23 mouse cellular contexts compared by ENCODE assay signal in the genomic region with DNA sequence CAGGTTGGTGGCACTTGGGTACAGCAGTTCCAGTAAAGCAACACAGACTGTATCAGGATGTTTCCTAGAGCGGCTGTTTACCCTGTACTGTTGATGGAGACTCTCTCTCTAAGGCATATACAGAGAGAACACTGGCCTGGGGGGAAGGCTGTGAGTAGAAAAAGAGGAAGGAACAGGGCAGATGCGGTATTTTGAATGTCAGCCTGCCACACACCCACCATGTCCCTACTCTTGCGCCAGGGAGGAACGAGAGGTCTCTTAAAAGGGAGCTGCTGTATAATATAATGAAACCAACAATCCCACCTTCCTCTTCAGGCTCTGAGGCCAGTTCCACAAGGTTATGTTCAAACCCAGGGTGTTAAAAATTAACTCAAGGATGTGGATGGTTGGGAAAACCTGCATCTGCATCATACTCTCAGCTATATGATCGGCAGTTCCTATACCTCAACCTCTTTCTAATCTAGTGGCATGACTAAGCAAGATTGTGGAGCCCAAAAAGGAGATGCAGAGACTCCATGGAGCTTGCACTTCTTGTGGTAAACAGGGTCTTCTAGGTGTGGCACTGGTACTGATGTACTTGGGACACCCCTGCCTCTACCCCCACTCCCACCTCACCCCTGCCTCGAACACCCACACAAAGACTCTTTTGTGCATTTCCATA. TPM values are rescaled to one million over a fixed set of nuclear protein-coding genes. Genes with fewer than 3 reads are reported as not detected.
"Had no signal": no experiment of that assay in that cellular context is flagged by ENCODE, and none has a peak within 500 bp of the region (broad histone marks: within the 10 kb centered on the region; RNA-seq: fewer than 3 reads in every experiment).

No protein-coding gene starts in this region.

- H3K9ac ChIP-seq: kidney, embryonic 15.5 days; limb, embryonic 12.5 days; liver, embryonic 13.5 days; liver, postnatal 0 days; lung, embryonic 15.5 days; midbrain, embryonic 15.5 days had no signal

- H3K27ac ChIP-seq: kidney, embryonic 15.5 days; limb, embryonic 12.5 days; liver, embryonic 13.5 days; lung, embryonic 15.5 days; midbrain, embryonic 15.5 days had no signal

- H3K4me3 ChIP-seq: kidney, embryonic 15.5 days; limb, embryonic 12.5 days; liver, embryonic 13.5 days; lung, embryonic 15.5 days; megakaryocyte, embryonic 14.5 days; midbrain, embryonic 15.5 days had no signal

- H3K36me3 ChIP-seq: kidney, embryonic 15.5 days; limb, embryonic 12.5 days; liver, embryonic 13.5 days; lung, embryonic 15.5 days; midbrain, embryonic 15.5 days had no signal

- DNase-seq: kidney, adult 2 months; kidney, postnatal 14 days; layer of hippocampus, adult 9-11 months; layer of hippocampus, postnatal 36 days; liver; liver, embryonic 13.5 days; liver, postnatal 0 days; lung, postnatal 14 days; right cerebral cortex, postnatal 4 days; spleen, adult 18-20 months; thymus, adult 2 months; thymus, postnatal 36 days had no signal

- H3K4me2 ChIP-seq: kidney, embryonic 15.5 days; limb, embryonic 12.5 days; liver, embryonic 13.5 days; lung, embryonic 15.5 days; midbrain, embryonic 11.5 days; midbrain, embryonic 15.5 days had no signal

- ATAC-seq: intestine, embryonic 16.5 days; liver, postnatal 0 days; midbrain, embryonic 15.5 days had no signal

- H3K9me3 ChIP-seq: liver, embryonic 13.5 days; lung, embryonic 15.5 days; midbrain, embryonic 15.5 days had no signal

- H3K4me1 ChIP-seq: kidney, embryonic 15.5 days; limb, embryonic 12.5 days; liver, embryonic 13.5 days; lung, embryonic 15.5 days; megakaryocyte, embryonic 14.5 days; midbrain, embryonic 15.5 days had no signal

- H3K27me3 ChIP-seq: kidney, embryonic 15.5 days; limb, embryonic 12.5 days; liver, embryonic 13.5 days; lung, embryonic 15.5 days; megakaryocyte, embryonic 14.5 days; midbrain, embryonic 15.5 days had no signal

RNA-seq across cellular contexts. Expression of gene Tarm1, which starts 20.3 kb away (rescaled TPM):
- total RNA-seq: layer of hippocampus, postnatal 36 days; left cerebral cortex, adult 8-10 months; left cerebral cortex, postnatal 36 days had no signal
- polyA plus RNA-seq: intestine, embryonic 16.5 days; limb, embryonic 12.5 days; midbrain, embryonic 11.5 days; midbrain, embryonic 15.5 days; neural tube, embryonic 14.5 days; stomach, embryonic 14.5 days had no signal

RNA-seq across cellular contexts. Expression of gene Cacng6, which starts 58.1 kb away (rescaled TPM):
- polyA plus RNA-seq: liver, postnatal 0 days; lung, embryonic 15.5 days; midbrain, embryonic 11.5 days; midbrain, embryonic 15.5 days had no signal
